Mouse (Mus musculus) monocyte, adult 2 months (primary cell): ENCODE data around the gene Pdcd7.

Source experiments
- DNase-seq, 2 experiments: peaks; one replicate each; pipeline ENCODE4 v3.0.0; 2022; ENCODE audit warnings: low spot score in 2 of 2, low read depth in 1 of 2

Pdcd7 gene

DNA sequence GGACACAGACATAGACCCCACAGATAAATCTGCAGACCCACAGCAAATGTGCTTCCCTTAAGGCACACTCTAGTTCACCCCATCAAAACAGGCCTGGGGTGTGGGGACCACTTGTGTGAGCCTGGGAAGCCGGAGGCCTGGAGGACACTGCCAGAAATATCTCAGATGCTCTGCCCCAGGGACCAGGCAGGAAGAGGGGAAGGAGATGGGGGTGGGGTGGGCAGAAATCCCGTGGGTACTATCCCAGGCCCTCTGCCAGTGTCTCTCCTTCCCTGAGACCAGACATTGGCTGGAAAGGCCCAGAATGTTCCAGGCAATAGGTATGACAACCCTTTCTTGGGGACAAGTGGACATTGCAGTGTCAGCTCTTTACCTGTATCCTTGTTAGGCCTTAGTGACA lies 47.7 kb downstream of the Pdcd7 start:
- DNase-seq = no peak

DNA sequence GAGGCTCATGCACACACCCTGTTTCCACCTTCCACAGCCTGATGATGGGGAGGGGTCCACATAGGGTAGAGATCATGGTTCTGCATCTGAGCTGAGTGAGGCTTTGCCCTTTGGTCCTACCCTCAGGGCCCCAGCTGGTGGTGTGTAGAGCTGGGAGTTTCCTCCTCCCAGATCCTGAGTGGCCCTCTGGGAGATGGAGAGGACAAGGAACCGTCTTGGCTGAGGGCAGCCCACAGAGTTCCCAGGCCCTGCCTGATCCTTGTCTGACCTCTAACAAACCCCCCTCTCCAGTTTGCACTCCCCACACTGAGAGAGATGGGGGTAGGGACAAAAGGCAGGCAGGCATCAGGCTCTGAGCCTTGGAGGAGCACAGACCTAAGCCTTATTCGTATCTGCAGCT lies 48.5 kb downstream of the Pdcd7 start:
- DNase-seq = no peak

- DNase-seq = no peak
These were observed 52.4 kb downstream of the Pdcd7 start, which contains the start of gene Rasl12 for GRCm38 (mm10) chr9:65398279-65398678. Gene Rasl12, plus strand, starts transcription at chr9:65398506.

DNA sequence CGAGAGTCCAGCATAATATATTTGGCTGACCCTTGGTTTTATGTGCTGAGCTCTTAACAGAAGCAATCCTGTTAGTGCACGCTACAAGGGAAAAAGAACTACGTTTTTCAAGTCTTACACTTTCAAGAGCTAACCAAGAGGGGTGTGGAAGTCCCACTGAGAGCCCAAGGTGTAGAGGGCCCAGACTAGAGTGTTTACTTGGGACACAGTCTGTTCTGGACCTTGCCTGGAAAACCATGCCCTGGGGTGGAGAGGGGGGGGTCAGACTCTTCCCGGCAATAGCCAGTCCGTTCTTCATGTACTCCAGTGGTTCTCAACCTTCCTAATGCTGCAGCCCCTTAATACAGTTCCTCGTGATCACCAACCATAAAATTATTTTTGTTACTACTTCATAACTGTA lies 54.0 kb downstream of the Pdcd7 start:
- no peak for DNase-seq

GRCm38 (mm10) chr9:65404331-65405183 lies 58.7 kb downstream of the Pdcd7 start:
- DNase-seq = no peak

GRCm38 (mm10) chr9:65405184-65405449 lies 59.2 kb downstream of the Pdcd7 start:
- DNase-seq = no peak

- DNase-seq = no peak
These were observed 61.4 kb downstream of the Pdcd7 start for GRCm38 (mm10) chr9:65407327-65407726.

DNA sequence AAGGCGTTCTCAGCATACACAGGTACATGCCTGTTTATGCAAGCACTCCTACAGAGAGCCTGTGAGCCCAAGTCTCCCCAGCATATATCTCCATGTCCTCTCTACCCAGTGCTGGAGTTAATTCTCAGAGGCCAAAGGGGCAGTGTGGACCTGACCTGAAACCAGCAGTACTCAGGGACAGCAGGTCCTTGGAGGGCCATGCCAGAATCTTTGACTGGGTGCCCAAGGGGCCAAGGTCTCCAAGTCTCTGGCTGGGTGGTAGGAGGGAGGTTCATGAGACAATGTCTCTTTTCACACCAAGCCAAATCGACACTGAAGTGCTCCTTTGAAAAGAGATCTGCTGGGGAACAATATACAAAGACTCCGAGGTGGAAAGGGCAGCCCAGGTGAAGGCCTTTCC lies 62.0 kb downstream of the Pdcd7 start:
- DNase-seq = no peak

DNA sequence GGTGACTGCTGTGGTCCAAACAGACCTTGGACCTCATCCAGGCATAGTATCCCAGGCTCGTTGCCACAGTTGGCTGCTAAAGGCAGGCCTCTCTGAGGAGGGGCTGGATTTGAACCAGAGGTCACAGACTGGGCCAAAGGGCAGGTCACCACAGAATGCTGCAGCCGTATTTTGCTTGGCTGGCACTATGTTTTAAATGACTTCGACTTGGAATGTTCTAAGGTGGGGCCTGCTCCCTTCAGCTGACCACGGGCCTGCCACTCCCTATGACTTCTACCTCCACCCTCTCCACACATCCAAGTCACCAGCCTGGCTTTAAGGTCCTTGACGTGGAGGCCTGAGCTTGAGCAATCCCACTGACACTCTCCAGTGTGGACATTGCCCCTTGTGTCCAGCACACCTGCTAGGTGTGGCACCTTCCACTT lies 63.0 kb downstream of the Pdcd7 start:
- no peak for DNase-seq
